Mouse (Mus musculus): ENCODE results near the gene Cdh16. TPM values are rescaled to one million over a fixed set of nuclear protein-coding genes. Genes with fewer than 3 reads are reported as not detected.
A peak's percentile ranks its signal among the peaks of the same experiment; 100 is the strongest.
"Not testable (repeated sequence)": the region's sequence is repeated elsewhere in the genome, so short reads cannot be mapped to it uniquely, and the experiment has no call there.

Cdh16 gene
- not detected in 2 replicates for polyA plus RNA-seq (2015; fragmentation: Nextera tagmentation; extraction: Ambion mirVana)

GRCm38 (mm10) chr8:104624161-104624560, at the start of gene Cdh16:
Gene Cdh16, minus strand, starts transcription at chr8:104624396.
- Histone ChIP-seq H3K27ac (ENCODE audit: low read length) (no peak within 1 kb of the TSS), H3K4me2 (ENCODE audit: low read length) (no peak within 1 kb of the TSS), H3K9ac (ENCODE audit: low read depth, low read length) (no peak within 1 kb of the TSS), H3K27me3 (ENCODE audit: control insufficient read depth, insufficient read depth, low read depth, low read length) (no peaks in the 10 kb centered on the region), H3K4me3 (ENCODE audit: low read depth, low read length) (no peak within 1 kb of the TSS), H3K36me3 (ENCODE audit: control insufficient read depth, insufficient read depth, low read length) (no peaks in the 10 kb centered on the region), H3K4me1 (ENCODE audit: control insufficient read depth, insufficient read depth, low read length) (no peaks in the 10 kb centered on the region), H3K9me3 (replicated peaks; ENCODE audit: control insufficient read depth, low read length, poor library complexity, severe bottlenecking) (no peaks in the 10 kb centered on the region)
- ATAC-seq: no peak
- WGBS: 76% methylated on average over 6 of the region's 6 CpGs

GRCm38 (mm10) chr8:104655614-104656013, 31.4 kb upstream of the Cdh16 start:
- Histone ChIP-seq H3K9ac (ENCODE audit: low read depth, low read length) (no peak overlapping the region), H3K4me2 (ENCODE audit: low read length) (no peak overlapping the region), H3K4me1 (ENCODE audit: control insufficient read depth, insufficient read depth, low read length) (no peaks in the 10 kb centered on the region), H3K36me3 (ENCODE audit: control insufficient read depth, insufficient read depth, low read length) (no peaks in the 10 kb centered on the region), H3K9me3 (replicated peaks; ENCODE audit: control insufficient read depth, low read length, poor library complexity, severe bottlenecking) (no peaks in the 10 kb centered on the region), H3K27me3 (ENCODE audit: control insufficient read depth, insufficient read depth, low read depth, low read length) (no peaks in the 10 kb centered on the region), H3K27ac (ENCODE audit: low read length) (no peak overlapping the region), H3K4me3 (ENCODE audit: low read depth, low read length) (no peak overlapping the region)
- 0 out of 2 replicates have a peak, but pooled peaks have one; percentile 51 for ATAC-seq
- WGBS: 80% methylated on average over 4 of the region's 4 CpGs

- no peak overlapping the region for H3K4me2 ChIP-seq (ENCODE audit: low read length)
- no peak overlapping the region for H3K27ac ChIP-seq (ENCODE audit: low read length)
- no peaks in the 10 kb centered on the region for H3K9me3 ChIP-seq (replicated peaks; ENCODE audit: control insufficient read depth, low read length, poor library complexity, severe bottlenecking)
- ATAC-seq: peak; percentile 94
- no peak overlapping the region for H3K4me3 ChIP-seq (ENCODE audit: low read depth, low read length)
- 0% methylated on average over 3 of the region's 3 CpGs for WGBS
- no peaks in the 10 kb centered on the region for H3K36me3 ChIP-seq (ENCODE audit: control insufficient read depth, insufficient read depth, low read length)
- H3K4me1 ChIP-seq (ENCODE audit: control insufficient read depth, insufficient read depth, low read length): no peaks in the 10 kb centered on the region
- H3K27me3 ChIP-seq (ENCODE audit: control insufficient read depth, insufficient read depth, low read depth, low read length): no peaks in the 10 kb centered on the region
- no peak overlapping the region for H3K9ac ChIP-seq (ENCODE audit: low read depth, low read length)
These were observed 30.8 kb upstream of the Cdh16 start for GRCm38 (mm10) chr8:104654984-104655383.

- 65% methylated on average over 3 of the region's 3 CpGs for WGBS
- not testable (repeated sequence) for H3K27ac ChIP-seq (ENCODE audit: low read length); H3K4me2 ChIP-seq (ENCODE audit: low read length); ATAC-seq; H3K36me3 ChIP-seq (ENCODE audit: control insufficient read depth, insufficient read depth, low read length); H3K27me3 ChIP-seq (ENCODE audit: control insufficient read depth, insufficient read depth, low read depth, low read length); H3K9ac ChIP-seq (ENCODE audit: low read depth, low read length); H3K9me3 ChIP-seq (replicated peaks; ENCODE audit: control insufficient read depth, low read length, poor library complexity, severe bottlenecking); H3K4me3 ChIP-seq (ENCODE audit: low read depth, low read length)
- H3K4me1 ChIP-seq (ENCODE audit: control insufficient read depth, insufficient read depth, low read length): peaks cover 20% of the 10 kb centered on the region
These were observed 20.0 kb upstream of the Cdh16 start for GRCm38 (mm10) chr8:104644187-104644586.

GRCm38 (mm10) chr8:104642324-104642654, 18.1 kb upstream of the Cdh16 start:
- Histone ChIP-seq H3K4me3 (ENCODE audit: low read depth, low read length) (peak overlapping the region; percentile 81), H3K27ac (ENCODE audit: low read length) (peak overlapping the region; percentile 87), H3K4me2 (ENCODE audit: low read length) (peak overlapping the region; percentile 74), H3K27me3 (ENCODE audit: control insufficient read depth, insufficient read depth, low read depth, low read length) (no peaks in the 10 kb centered on the region), H3K4me1 (ENCODE audit: control insufficient read depth, insufficient read depth, low read length) (peaks cover 20% of the 10 kb centered on the region), H3K36me3 (ENCODE audit: control insufficient read depth, insufficient read depth, low read length) (peaks cover 3% of the 10 kb centered on the region; the same call in 1 of the 2 replicates), H3K9me3 (replicated peaks; ENCODE audit: control insufficient read depth, low read length, poor library complexity, severe bottlenecking) (no peaks in the 10 kb centered on the region), H3K9ac (ENCODE audit: low read depth, low read length) (peak overlapping the region; percentile 86)
- ATAC-seq: peak; percentile 57
- WGBS: 79% methylated on average over 6 of the region's 6 CpGs

DNA sequence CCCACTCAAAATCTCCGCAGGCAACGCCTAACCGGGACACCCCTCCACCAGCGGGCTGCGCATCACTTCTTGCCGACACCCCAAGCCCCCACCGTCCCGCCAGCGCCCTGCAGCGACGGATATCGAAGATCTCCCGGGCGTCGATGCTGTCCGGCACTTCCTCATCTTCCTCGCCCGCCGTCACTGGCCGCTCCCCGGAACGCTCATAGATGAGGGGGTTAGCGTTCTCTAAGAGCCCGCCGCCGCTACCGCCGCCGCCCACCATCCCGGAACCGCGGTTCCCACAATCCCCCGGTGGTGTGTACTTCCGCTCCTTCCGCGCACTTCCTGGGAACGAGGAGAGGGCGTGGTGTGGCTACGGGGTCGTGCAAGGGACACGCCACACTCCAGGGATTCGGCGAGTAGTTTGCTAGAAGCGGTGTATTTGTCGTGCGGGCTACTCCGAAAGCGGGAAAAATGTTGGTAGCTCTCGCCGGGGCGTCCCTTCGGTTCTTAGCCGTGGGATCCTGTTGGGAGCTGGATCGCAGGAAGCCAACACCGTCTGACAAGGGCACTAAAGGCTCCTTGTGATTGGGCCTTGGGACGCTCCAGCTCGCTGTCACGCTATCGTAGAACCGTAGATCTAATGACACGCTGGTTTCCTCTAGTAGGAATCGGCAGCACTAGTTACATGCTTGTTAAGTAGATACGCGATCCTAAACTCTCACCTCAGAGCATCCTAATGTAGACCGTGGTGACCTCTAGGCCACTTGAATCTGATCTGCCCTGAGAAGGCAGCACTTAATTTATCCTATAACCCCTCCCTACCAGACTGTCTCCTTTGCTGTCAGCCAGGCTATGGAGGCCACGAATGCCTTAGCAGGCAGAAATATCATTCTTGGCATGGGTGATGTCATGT, 17.5 kb upstream of the Cdh16 start, which contains the start of gene Ciao2b:
Gene Ciao2b, minus strand, starts transcription at position 540 of the 898 bp plus-strand sequence.
- H3K27me3 ChIP-seq (ENCODE audit: control insufficient read depth, insufficient read depth, low read depth, low read length): no peaks in the 10 kb centered on the region
- ATAC-seq: peak; percentile 98

GRCm38 (mm10) chr8:104640831-104641370, 16.7 kb upstream of the Cdh16 start:
- H3K4me2 ChIP-seq (ENCODE audit: low read length): peak overlapping the region; percentile 74
- peak overlapping the region; percentile 86 for H3K9ac ChIP-seq (ENCODE audit: low read depth, low read length)
- H3K4me1 ChIP-seq (ENCODE audit: control insufficient read depth, insufficient read depth, low read length): peaks cover 20% of the 10 kb centered on the region
- no peaks in the 10 kb centered on the region for H3K27me3 ChIP-seq (ENCODE audit: control insufficient read depth, insufficient read depth, low read depth, low read length)
- H3K9me3 ChIP-seq (replicated peaks; ENCODE audit: control insufficient read depth, low read length, poor library complexity, severe bottlenecking): no peaks in the 10 kb centered on the region
- WGBS: 14% methylated on average over 25 of the region's 25 CpGs
- no peak overlapping the region; the same call in 1 of the 2 replicates for H3K27ac ChIP-seq (ENCODE audit: low read length)
- no peak for ATAC-seq
- H3K36me3 ChIP-seq (ENCODE audit: control insufficient read depth, insufficient read depth, low read length): peaks cover 3% of the 10 kb centered on the region; the same call in 1 of the 2 replicates
- H3K4me3 ChIP-seq (ENCODE audit: low read depth, low read length): peak overlapping the region; percentile 81

More for the DNA sequence above, 17.5 kb upstream of the Cdh16 start, which contains the start of gene Ciao2b:
- Histone ChIP-seq H3K9me3 (replicated peaks; ENCODE audit: control insufficient read depth, low read length, poor library complexity, severe bottlenecking) (no peaks in the 10 kb centered on the region), H3K9ac (ENCODE audit: low read depth, low read length) (peak within 1 kb of the TSS; percentile 86), H3K4me3 (ENCODE audit: low read depth, low read length) (peak within 1 kb of the TSS; percentile 81), H3K4me1 (ENCODE audit: control insufficient read depth, insufficient read depth, low read length) (peaks cover 20% of the 10 kb centered on the region), H3K27ac (ENCODE audit: low read length) (peak within 1 kb of the TSS; percentile 87), H3K36me3 (ENCODE audit: control insufficient read depth, insufficient read depth, low read length) (peaks cover 3% of the 10 kb centered on the region; the same call in 1 of the 2 replicates), H3K4me2 (ENCODE audit: low read length) (peak within 1 kb of the TSS; percentile 74)
- WGBS: under 1% methylated on average over 66 of the region's 66 CpGs

DNA sequence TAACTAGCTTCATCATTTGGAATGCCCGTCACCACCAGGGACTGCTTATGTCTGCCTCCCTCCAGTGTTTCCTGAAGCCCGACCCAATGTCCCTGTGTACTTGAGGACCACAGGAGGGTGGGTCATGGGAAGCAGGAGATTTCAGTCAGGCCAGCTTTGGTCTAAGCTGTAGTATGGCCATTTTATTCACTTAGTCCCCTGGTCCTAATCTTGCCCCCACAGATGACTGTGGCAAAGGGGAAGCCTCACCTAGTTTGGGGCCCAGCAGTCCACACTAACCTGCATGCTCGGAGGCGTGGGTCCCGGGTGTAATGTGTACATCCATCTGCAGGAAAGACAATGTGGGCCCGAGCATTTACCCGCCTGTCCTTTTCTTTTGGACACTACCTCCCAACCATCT, 16.0 kb upstream of the Cdh16 start:
- Histone ChIP-seq H3K4me2 (ENCODE audit: low read length) (peak overlapping the region; percentile 74), H3K9me3 (replicated peaks; ENCODE audit: control insufficient read depth, low read length, poor library complexity, severe bottlenecking) (no peaks in the 10 kb centered on the region), H3K4me3 (ENCODE audit: low read depth, low read length) (peak overlapping the region; percentile 81), H3K4me1 (ENCODE audit: control insufficient read depth, insufficient read depth, low read length) (peaks cover 20% of the 10 kb centered on the region), H3K36me3 (ENCODE audit: control insufficient read depth, insufficient read depth, low read length) (peaks cover 3% of the 10 kb centered on the region; the same call in 1 of the 2 replicates), H3K27me3 (ENCODE audit: control insufficient read depth, insufficient read depth, low read depth, low read length) (no peaks in the 10 kb centered on the region), H3K9ac (ENCODE audit: low read depth, low read length) (peak overlapping the region; percentile 86), H3K27ac (ENCODE audit: low read length) (no peak overlapping the region)
- ATAC-seq: no peak
- WGBS: 90% methylated on average over 7 of the region's 7 CpGs

DNA sequence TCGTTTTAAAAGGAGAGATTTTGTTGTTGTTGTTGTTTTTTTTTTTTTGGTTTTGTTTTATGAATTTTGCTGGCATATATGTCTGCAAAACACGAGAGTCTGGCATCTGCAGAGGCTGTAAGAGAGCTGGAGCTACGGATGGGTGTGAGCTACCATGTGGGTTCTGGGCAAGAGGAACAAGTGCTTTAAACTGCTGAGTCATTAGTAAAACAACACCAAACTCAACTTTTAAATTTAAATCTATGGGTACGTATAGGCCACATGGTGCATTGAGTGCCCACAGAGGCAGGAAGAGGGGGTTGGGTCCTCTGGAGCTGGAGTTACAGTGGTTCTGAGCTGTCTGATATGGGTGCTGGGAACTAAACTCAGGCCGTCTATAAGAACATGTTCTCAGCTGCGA, 13.8 kb upstream of the Cdh16 start:
- WGBS: 92% methylated on average over 6 of the region's 6 CpGs
- Histone ChIP-seq H3K36me3 (ENCODE audit: control insufficient read depth, insufficient read depth, low read length) (peaks cover 3% of the 10 kb centered on the region), H3K9ac (ENCODE audit: low read depth, low read length) (no peak overlapping the region), H3K27ac (ENCODE audit: low read length) (no peak overlapping the region), H3K4me1 (ENCODE audit: control insufficient read depth, insufficient read depth, low read length) (peaks cover 20% of the 10 kb centered on the region), H3K27me3 (ENCODE audit: control insufficient read depth, insufficient read depth, low read depth, low read length) (no peaks in the 10 kb centered on the region), H3K4me2 (ENCODE audit: low read length) (no peak overlapping the region), H3K4me3 (ENCODE audit: low read depth, low read length) (no peak overlapping the region), H3K9me3 (replicated peaks; ENCODE audit: control insufficient read depth, low read length, poor library complexity, severe bottlenecking) (no peaks in the 10 kb centered on the region)
- ATAC-seq: no peak

Measured in midbrain, embryonic 16.5 days (tissue).